Mouse (Mus musculus): ENCODE results near the gene Acr.

GRCm38 (mm10) chr15:89623626-89623959 lies 55.5 kb downstream of the Acr start:
- peak; percentile 70 for TF ChIP-seq CTCF (IDR thresholded peaks at IDR 0.05; ENCODE audit: control insufficient read depth, insufficient read depth, insufficient read length)
- TF ChIP-seq MAX (IDR thresholded peaks at IDR 0.05): no peak
- no peak for TF ChIP-seq CEBPB (IDR thresholded peaks at IDR 0.05; ENCODE audit: low read depth)
- no peak for TF ChIP-seq MYOD1 (IDR thresholded peaks at IDR 0.05; ENCODE audit: control insufficient read depth, insufficient read length, low read depth)
- no peak for TF ChIP-seq USF1 (IDR thresholded peaks at IDR 0.05; ENCODE audit: low read depth)
- no peak for TF ChIP-seq FOSL1 (IDR thresholded peaks at IDR 0.05; ENCODE audit: insufficient read depth, low read length, poor library complexity, severe bottlenecking)
